Mouse (Mus musculus) lung, postnatal 14 days (tissue): ENCODE measurements around the gene Asap2.

Experiments used
- DNase-seq: peaks from one replicate; pipeline ENCODE4 v3.0.0; 2021

Gene Asap2

DNA sequence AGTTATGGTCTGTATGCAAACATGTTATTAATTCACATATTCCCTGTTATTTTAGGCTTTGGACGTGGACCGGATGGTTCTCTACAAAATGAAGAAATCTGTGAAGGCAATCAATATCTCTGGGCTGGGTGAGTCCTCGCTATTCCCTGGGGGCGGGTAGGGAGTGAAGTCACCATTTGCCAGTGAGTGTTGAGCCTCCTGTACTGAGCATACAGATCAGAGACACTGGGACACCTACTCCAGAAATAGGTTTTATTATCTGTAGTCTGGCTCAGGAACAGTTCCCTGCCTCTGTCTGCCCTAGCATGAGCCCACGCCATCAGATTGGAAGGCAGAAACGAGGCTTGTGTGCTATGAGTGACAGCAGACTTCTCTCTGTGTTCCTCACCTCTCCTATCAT lies 177.9 kb downstream of the Asap2 start:
- no peak for DNase-seq

GRCm38 (mm10) chr12:21171776-21172490 lies 181.7 kb downstream of the Asap2 start:
- DNase-seq, result no peak

DNA sequence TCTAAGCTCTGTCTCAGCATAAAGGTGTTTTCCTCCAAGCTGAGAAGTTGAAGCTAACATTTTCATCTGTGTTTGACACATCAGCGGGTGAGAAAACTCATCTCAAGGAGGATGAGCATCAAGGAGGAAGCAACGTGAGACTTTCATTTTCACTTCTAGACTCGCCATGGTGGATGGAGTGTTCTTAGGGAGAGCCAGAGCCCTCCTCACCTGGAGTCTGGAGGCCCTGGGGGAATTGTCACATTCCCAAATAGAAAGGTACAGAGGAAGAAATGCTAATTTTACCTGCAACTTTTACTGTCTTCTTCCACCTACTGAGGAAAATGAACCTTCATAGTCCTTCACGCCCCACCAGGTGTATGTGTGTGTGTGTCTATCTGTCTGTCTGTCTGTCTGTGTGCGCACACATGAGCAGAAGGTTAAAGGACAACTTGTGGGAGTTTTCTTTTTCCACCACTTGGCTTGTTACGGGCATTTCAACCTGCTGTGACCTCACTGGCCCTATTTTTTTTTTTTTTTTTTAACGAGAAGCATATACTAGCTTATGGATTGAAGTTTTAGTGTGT lies 183.7 kb downstream of the Asap2 start:
- DNase-seq, result no peak

GRCm38 (mm10) chr12:21176399-21176798 lies 186.1 kb downstream of the Asap2 start:
- no peak for DNase-seq

GRCm38 (mm10) chr12:21177123-21177698 lies 187.0 kb downstream of the Asap2 start:
- no peak for DNase-seq

DNA sequence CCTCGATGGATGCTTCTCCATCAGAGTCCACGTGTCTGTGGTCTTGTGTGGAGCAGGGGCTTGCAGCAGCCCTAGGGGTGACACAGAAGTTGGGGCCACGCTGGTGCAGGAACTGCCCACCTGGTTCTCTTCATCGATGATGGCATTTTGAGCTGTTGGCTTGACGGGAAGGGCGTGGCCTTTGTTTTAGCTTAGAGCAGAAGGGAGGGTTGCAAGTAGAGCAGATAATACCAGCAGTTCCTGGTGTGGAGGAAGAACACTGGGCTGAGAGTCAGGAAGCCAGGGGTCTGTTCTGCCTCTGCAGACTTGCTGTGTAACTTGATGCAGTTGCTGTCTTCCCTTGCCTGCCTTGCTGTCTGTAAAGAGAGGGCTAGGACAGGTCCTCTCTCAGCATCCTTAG lies 189.8 kb downstream of the Asap2 start:
- DNase-seq, result no peak

- DNase-seq, result no peak
Observed at GRCm38 (mm10) chr12:21182786-21183185, 192.5 kb downstream of the Asap2 start.

GRCm38 (mm10) chr12:21183321-21183720 lies 193.1 kb downstream of the Asap2 start:
- no peak for DNase-seq

DNA sequence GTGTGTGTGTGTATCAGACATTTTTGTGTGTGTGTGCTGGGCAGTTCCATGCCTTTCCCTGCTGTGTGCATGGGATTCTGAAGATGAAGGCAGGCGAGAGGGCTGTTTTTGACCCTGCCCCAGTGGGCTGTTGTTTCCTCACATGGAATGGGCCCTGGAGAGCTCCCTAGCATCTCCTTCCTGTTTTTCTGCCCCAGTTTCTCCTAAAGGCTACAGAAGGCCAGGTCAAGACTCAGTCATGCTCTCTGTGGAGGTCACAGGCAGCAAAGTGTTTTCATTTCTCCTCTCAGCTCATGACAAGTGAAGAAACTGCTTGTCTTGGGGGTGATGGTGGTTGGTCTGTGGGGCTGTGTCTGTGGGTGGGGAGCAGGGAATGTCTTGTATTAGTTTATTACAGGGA lies 195.9 kb downstream of the Asap2 start:
- DNase-seq, result no peak

DNA sequence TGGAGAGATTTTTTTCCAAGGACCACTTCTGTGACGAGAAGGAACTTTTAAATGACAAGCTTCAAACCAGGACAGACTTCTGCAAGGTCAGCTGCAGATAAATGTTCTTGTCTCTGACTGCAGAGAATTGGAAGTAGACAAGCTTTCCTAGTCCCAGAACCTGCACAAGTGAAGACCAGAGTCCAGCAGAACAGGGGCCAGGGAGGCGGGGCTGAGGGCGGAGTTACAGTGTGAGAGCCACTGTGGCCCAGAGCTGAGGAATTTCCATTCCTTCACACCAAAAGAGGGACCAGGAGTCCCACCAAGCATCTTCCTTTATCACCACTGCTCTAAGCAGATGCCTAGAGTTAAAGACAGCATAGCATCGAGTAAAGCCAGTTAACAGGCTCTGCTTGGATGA lies 198.6 kb downstream of the Asap2 start:
- peak; percentile 24 for DNase-seq

DNA sequence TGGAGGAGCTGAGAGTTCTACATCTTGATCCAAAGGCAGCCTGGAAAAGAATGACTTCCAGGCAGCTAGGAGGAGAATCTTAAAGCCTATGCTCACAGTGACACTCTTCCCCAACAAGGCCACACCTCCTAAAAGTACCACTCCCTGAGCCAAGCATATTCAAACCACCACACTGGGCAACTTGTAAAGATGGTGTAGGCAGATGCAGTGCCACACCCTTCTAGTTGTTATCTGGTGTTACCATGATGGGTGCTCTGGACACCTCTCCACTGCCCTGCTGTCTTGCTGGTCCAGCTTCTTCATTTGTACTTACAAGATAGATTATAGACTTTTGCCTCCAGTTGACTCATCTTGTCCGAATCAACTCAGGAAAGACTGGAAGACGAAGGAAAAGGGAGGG lies 201.3 kb downstream of the Asap2 start:
- DNase-seq, result no peak

GRCm38 (mm10) chr12:21195497-21195896 lies 205.2 kb downstream of the Asap2 start:
- no peak for DNase-seq

GRCm38 (mm10) chr12:21196420-21196819 lies 206.2 kb downstream of the Asap2 start:
- no peak for DNase-seq

GRCm38 (mm10) chr12:21200613-21201012 lies 210.4 kb downstream of the Asap2 start:
- DNase-seq, result no peak

GRCm38 (mm10) chr12:21201485-21202269 lies 211.4 kb downstream of the Asap2 start:
- DNase-seq, result no peak

DNA sequence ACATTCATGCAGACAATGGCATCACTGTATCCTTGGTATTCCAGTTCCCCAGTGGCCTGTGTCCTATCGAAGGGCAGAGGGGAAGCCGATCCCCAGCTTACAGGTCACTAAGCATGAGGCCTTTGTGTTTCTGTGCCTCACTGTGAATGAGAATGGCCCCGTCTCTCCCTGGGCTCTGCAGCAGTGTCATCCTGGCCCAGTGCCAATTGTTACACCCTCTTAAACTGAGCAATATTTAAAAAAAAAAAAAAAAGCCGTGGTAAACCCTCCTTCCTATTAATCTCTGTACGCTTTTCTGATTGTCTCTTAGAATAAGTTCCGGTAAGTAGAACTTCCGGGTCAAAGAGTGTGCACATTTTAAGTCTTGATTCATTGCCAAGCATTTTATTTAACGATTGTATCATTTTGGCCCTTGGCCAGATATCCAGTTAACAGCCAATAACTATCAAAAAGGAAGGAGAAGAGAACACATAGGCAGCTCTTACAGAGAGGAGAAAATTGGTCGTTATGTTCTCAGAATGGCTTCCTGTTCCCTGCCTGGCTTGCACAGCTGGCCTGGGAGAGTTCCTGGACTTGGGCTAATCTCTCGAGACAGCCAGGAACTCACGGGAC lies 214.5 kb downstream of the Asap2 start:
- DNase-seq, result peak; percentile 70

DNA sequence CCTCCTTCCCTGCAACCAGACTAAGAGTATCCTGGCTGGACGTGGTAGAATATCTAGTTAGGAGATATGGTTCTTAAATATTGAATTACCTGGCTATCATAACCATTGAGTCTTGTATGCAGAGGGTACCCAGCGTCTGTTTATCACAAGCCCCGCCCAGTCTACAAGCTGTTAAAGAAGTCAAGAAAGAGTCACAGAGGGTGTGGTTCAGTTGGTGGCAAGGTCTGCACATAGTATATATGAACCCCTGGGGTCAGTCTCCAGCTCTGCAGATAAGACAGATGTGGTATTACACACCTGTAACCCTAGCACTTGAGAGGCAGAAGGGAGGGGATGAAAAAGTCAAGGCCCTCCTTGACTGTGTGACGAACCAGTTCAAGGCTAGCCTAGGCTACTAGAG lies 215.5 kb downstream of the Asap2 start:
- no peak for DNase-seq

GRCm38 (mm10) chr12:21207422-21207821 lies 217.2 kb downstream of the Asap2 start:
- DNase-seq, result no peak

GRCm38 (mm10) chr12:21208172-21208795 lies 218.0 kb downstream of the Asap2 start:
- DNase-seq, result no peak

- DNase-seq, result no peak
Observed at GRCm38 (mm10) chr12:21209273-21209672, 219.0 kb downstream of the Asap2 start.

GRCm38 (mm10) chr12:21212876-21213275 lies 222.6 kb downstream of the Asap2 start:
- no peak for DNase-seq

DNA sequence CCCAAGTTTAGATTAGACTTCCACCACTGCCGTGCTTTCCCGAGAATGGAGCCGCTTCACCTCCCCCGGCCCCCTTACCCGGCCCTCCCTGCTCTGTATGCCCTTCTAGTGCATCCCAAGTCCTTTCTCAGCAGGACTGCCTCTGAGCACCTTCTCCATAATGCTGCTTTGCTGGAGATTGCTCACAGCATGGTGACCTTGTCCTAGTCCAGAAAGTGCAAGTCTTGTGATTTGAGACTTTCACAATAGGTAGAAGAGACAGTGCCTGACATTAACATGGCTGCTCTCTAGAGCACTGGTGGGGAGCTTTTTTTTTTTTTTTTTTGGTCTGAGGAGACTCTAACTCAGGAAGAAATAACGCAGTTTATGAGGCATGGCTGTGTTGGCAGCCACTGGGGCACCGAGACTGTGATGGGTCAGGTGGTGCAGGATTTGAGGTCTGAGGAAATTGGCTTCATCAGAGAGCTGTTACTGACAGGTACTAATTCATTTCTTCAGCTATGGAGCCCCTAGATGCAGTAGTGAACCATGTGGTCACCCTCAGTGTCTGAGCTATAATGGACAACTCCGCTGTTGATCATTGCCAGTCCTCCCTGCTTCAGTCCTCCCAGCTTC lies 224.4 kb downstream of the Asap2 start:
- DNase-seq, result no peak
